Mouse (Mus musculus): ENCODE data around the gene Kirrel3.

- no peak for TF ChIP-seq POLR2A (IDR thresholded peaks at IDR 0.05; ENCODE audit: borderline replicate concordance, extremely low read depth, low read depth, low read length)
- no peak for TF ChIP-seq CTCF (IDR thresholded peaks at IDR 0.05; ENCODE audit: insufficient read depth, low read length)
Measured at GRCm38 (mm10) chr9:35032457-35032856, 546.8 kb downstream of the Kirrel3 start.
